Mouse (Mus musculus) C2C12 (cell line): ENCODE data around the gene Nat10.

Experiments
- CEBPB ChIP-seq: IDR thresholded peaks from one replicate; pipeline ENCODE4 v1.6.1; 2011; ENCODE audit warnings: low read depth, mild to moderate bottlenecking, control low read depth, moderate library complexity
- CTCF ChIP-seq: IDR thresholded peaks from one replicate; pipeline ENCODE4 v1.5.1; 2011; ENCODE audit not compliant: control insufficient read depth, insufficient read depth, insufficient read length
- MAX ChIP-seq: IDR thresholded peaks from one replicate; pipeline ENCODE4 v1.6.1; 2011; ENCODE audit warnings: mild to moderate bottlenecking, control low read depth
- MYOG ChIP-seq: IDR thresholded peaks from one replicate; pipeline ENCODE4 v1.6.1; 2011; ENCODE audit not compliant: control insufficient read depth, insufficient read length; ENCODE audit errors: extremely low read depth
- USF1 ChIP-seq: IDR thresholded peaks from one replicate; pipeline ENCODE4 v1.6.1; 2011; ENCODE audit warnings: low read depth, mild to moderate bottlenecking, control low read depth, moderate library complexity

DNA sequence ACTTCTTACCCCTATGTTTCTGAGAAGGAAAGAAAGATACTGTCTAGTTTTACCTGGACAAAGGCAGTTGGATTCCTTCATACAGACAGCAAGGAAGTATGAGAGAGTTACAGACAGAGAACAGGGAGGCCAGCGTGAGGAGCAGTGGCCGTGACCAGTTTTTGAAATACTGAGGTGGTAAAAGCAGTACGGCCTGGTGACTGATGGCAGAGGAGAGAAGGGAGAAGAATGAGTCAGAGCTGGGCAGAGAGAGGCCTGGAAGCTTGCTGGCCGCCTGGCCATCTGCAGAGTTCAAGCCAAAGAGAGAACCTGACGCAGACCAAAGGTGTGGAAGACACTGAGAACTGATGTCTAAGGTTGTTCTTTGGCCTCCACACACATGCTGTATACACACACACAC, 85.7 kb downstream of the Nat10 start:
- TF ChIP-seq CTCF, result no peak
- TF ChIP-seq USF1, result no peak
- TF ChIP-seq MAX, result no peak
- no peak for TF ChIP-seq MYOG
- TF ChIP-seq CEBPB, result no peak
